Mouse (Mus musculus) thymus, postnatal 4 days (tissue): ENCODE results near the gene Zfand3.

ENCODE experiments used
- DNase-seq: peaks from one replicate; pipeline ENCODE4 v3.0.0; 2021

Gene Zfand3

GRCm38 (mm10) chr17:29998566-29999295, 5.8 kb upstream of the Zfand3 start:
- DNase-seq: no peak

GRCm38 (mm10) chr17:30005103-30005443, 540 bp downstream of the Zfand3 start:
- no peak for DNase-seq

GRCm38 (mm10) chr17:30005451-30005941, 963 bp downstream of the Zfand3 start:
- peak; percentile 60 for DNase-seq

GRCm38 (mm10) chr17:30006877-30007276, 2.3 kb downstream of the Zfand3 start:
- no peak for DNase-seq

- no peak for DNase-seq
Measured at GRCm38 (mm10) chr17:30007883-30008282, 3.4 kb downstream of the Zfand3 start.

GRCm38 (mm10) chr17:30008392-30008791, 3.9 kb downstream of the Zfand3 start:
- no peak for DNase-seq

- no peak for DNase-seq
Measured at GRCm38 (mm10) chr17:30014660-30015059, 10.1 kb downstream of the Zfand3 start.

- no peak for DNase-seq
Measured at GRCm38 (mm10) chr17:30018927-30019610, 14.5 kb downstream of the Zfand3 start.

- no peak for DNase-seq
Measured at GRCm38 (mm10) chr17:30019942-30020341, 15.4 kb downstream of the Zfand3 start.

- peak; percentile 87 for DNase-seq
Measured at GRCm38 (mm10) chr17:30024651-30025050, 20.1 kb downstream of the Zfand3 start.

- DNase-seq: no peak
Measured at GRCm38 (mm10) chr17:30026617-30027016, 22.1 kb downstream of the Zfand3 start.

- DNase-seq: peak; percentile 46
Measured at GRCm38 (mm10) chr17:30027343-30028029, 23.0 kb downstream of the Zfand3 start.

GRCm38 (mm10) chr17:30029633-30030226, 25.2 kb downstream of the Zfand3 start:
- DNase-seq: no peak

GRCm38 (mm10) chr17:30032796-30033195, 28.3 kb downstream of the Zfand3 start:
- no peak for DNase-seq

- DNase-seq: no peak
Measured at GRCm38 (mm10) chr17:30033991-30034390, 29.5 kb downstream of the Zfand3 start.

GRCm38 (mm10) chr17:30035216-30036005, 30.9 kb downstream of the Zfand3 start:
- DNase-seq: peak; percentile 68

- no peak for DNase-seq
Measured at GRCm38 (mm10) chr17:30043163-30043822, 38.8 kb downstream of the Zfand3 start.

- DNase-seq: no peak
Measured at GRCm38 (mm10) chr17:30045181-30045580, 40.6 kb downstream of the Zfand3 start.

GRCm38 (mm10) chr17:30046654-30047053, 42.1 kb downstream of the Zfand3 start:
- DNase-seq: no peak

GRCm38 (mm10) chr17:30051523-30052346, 47.2 kb downstream of the Zfand3 start:
- DNase-seq: no peak

GRCm38 (mm10) chr17:30052347-30052742, 47.8 kb downstream of the Zfand3 start:
- no peak for DNase-seq
